Mouse (Mus musculus): Measurements from ENCODE around the gene Nav3. TPM values are rescaled to one million over a fixed set of nuclear protein-coding genes. Genes with fewer than 3 reads are reported as not detected.

Nav3 gene
- polyA plus RNA-seq, 1 experiment from 2014 or later: 10.7 TPM

GRCm38 (mm10) chr10:110283879-110284278 is 172.1 kb downstream of the Nav3 start:
- Histone ChIP-seq H3K27ac (replicated peaks; ENCODE audit: low read depth, low read length) (no peak overlapping the region), H3K4me1 (ENCODE audit: control insufficient read depth, insufficient read depth, low read length) (no peaks in the 10 kb centered on the region), H3K9ac (ENCODE audit: low read depth, low read length) (no peak overlapping the region), H3K4me3 (ENCODE audit: low read depth, low read length) (no peak overlapping the region), H3K4me2 (ENCODE audit: low read depth, low read length) (no peak overlapping the region), H3K36me3 (ENCODE audit: control insufficient read depth, insufficient read depth, low read length) (no peaks in the 10 kb centered on the region), H3K27me3 (replicated peaks; ENCODE audit: control insufficient read depth, insufficient read depth, low read length) (no peaks in the 10 kb centered on the region), H3K9me3 (ENCODE audit: control insufficient read depth, low read length) (no peaks in the 10 kb centered on the region)
- WGBS: 63% methylated on average over 3 of the region's 3 CpGs
- no peak for DNase-seq (ENCODE audit: low spot score)
- ATAC-seq (ENCODE audit: low read depth): no peak

GRCm38 (mm10) chr10:110272818-110273217 is 183.2 kb downstream of the Nav3 start:
- Histone ChIP-seq H3K9me3 (ENCODE audit: control insufficient read depth, low read length) (no peaks in the 10 kb centered on the region), H3K4me3 (ENCODE audit: low read depth, low read length) (no peak overlapping the region), H3K9ac (ENCODE audit: low read depth, low read length) (no peak overlapping the region), H3K27me3 (replicated peaks; ENCODE audit: control insufficient read depth, insufficient read depth, low read length) (no peaks in the 10 kb centered on the region), H3K27ac (replicated peaks; ENCODE audit: low read depth, low read length) (no peak overlapping the region), H3K4me2 (ENCODE audit: low read depth, low read length) (no peak overlapping the region), H3K4me1 (ENCODE audit: control insufficient read depth, insufficient read depth, low read length) (no peaks in the 10 kb centered on the region), H3K36me3 (ENCODE audit: control insufficient read depth, insufficient read depth, low read length) (no peaks in the 10 kb centered on the region)
- no peak for ATAC-seq (ENCODE audit: low read depth)
- no peak for DNase-seq (ENCODE audit: low spot score)
- WGBS: 85% methylated on average over 2 of the region's 2 CpGs

- WGBS: 76% methylated on average over 1 of the region's 1 CpGs
- DNase-seq (ENCODE audit: low spot score) (no peak), ATAC-seq (ENCODE audit: low read depth) (no peak)
- Histone ChIP-seq H3K27ac (replicated peaks; ENCODE audit: low read depth, low read length) (no peak overlapping the region), H3K4me2 (ENCODE audit: low read depth, low read length) (no peak overlapping the region), H3K36me3 (ENCODE audit: control insufficient read depth, insufficient read depth, low read length) (no peaks in the 10 kb centered on the region), H3K9me3 (ENCODE audit: control insufficient read depth, low read length) (no peaks in the 10 kb centered on the region), H3K27me3 (replicated peaks; ENCODE audit: control insufficient read depth, insufficient read depth, low read length) (no peaks in the 10 kb centered on the region), H3K9ac (ENCODE audit: low read depth, low read length) (no peak overlapping the region), H3K4me3 (ENCODE audit: low read depth, low read length) (no peak overlapping the region), H3K4me1 (ENCODE audit: control insufficient read depth, insufficient read depth, low read length) (no peaks in the 10 kb centered on the region)
These were observed 185.4 kb downstream of the Nav3 start for GRCm38 (mm10) chr10:110270561-110270960.

- no peak overlapping the region for H3K9ac ChIP-seq (ENCODE audit: low read depth, low read length)
- H3K4me3 ChIP-seq (ENCODE audit: low read depth, low read length): no peak overlapping the region
- no peak overlapping the region for H3K27ac ChIP-seq (replicated peaks; ENCODE audit: low read depth, low read length)
- ATAC-seq (ENCODE audit: low read depth): peak; percentile 57; the same call in 1 of the 2 replicates
- no peaks in the 10 kb centered on the region for H3K9me3 ChIP-seq (ENCODE audit: control insufficient read depth, low read length)
- H3K4me1 ChIP-seq (ENCODE audit: control insufficient read depth, insufficient read depth, low read length): no peaks in the 10 kb centered on the region
- DNase-seq (ENCODE audit: low spot score): peak; percentile 52
- no peak overlapping the region for H3K4me2 ChIP-seq (ENCODE audit: low read depth, low read length)
- H3K36me3 ChIP-seq (ENCODE audit: control insufficient read depth, insufficient read depth, low read length): no peaks in the 10 kb centered on the region
- 75% methylated on average over 3 of the region's 3 CpGs for WGBS
- H3K27me3 ChIP-seq (replicated peaks; ENCODE audit: control insufficient read depth, insufficient read depth, low read length): no peaks in the 10 kb centered on the region
These were observed 213.9 kb downstream of the Nav3 start for GRCm38 (mm10) chr10:110242128-110242561.

- DNase-seq (ENCODE audit: low spot score) (peak; percentile 20), ATAC-seq (ENCODE audit: low read depth) (no peak)
- no peak overlapping the region for H3K9ac ChIP-seq (ENCODE audit: low read depth, low read length)
- H3K4me1 ChIP-seq (ENCODE audit: control insufficient read depth, insufficient read depth, low read length): no peaks in the 10 kb centered on the region
- no peaks in the 10 kb centered on the region for H3K9me3 ChIP-seq (ENCODE audit: control insufficient read depth, low read length)
- no peak overlapping the region for H3K27ac ChIP-seq (replicated peaks; ENCODE audit: low read depth, low read length)
- no peaks in the 10 kb centered on the region for H3K27me3 ChIP-seq (replicated peaks; ENCODE audit: control insufficient read depth, insufficient read depth, low read length)
- no peak overlapping the region for H3K4me3 ChIP-seq (ENCODE audit: low read depth, low read length)
- no peaks in the 10 kb centered on the region for H3K36me3 ChIP-seq (ENCODE audit: control insufficient read depth, insufficient read depth, low read length)
- no peak overlapping the region for H3K4me2 ChIP-seq (ENCODE audit: low read depth, low read length)
- 60% methylated on average over 3 of the region's 3 CpGs for WGBS
These were observed 215.3 kb downstream of the Nav3 start for GRCm38 (mm10) chr10:110240667-110241066.

GRCm38 (mm10) chr10:110233307-110233930 is 222.6 kb downstream of the Nav3 start:
- no peaks in the 10 kb centered on the region for H3K27me3 ChIP-seq (replicated peaks; ENCODE audit: control insufficient read depth, insufficient read depth, low read length)
- H3K36me3 ChIP-seq (ENCODE audit: control insufficient read depth, insufficient read depth, low read length): no peaks in the 10 kb centered on the region
- H3K9ac ChIP-seq (ENCODE audit: low read depth, low read length): no peak overlapping the region
- no peak overlapping the region for H3K27ac ChIP-seq (replicated peaks; ENCODE audit: low read depth, low read length)
- no peak overlapping the region for H3K4me3 ChIP-seq (ENCODE audit: low read depth, low read length)
- H3K4me1 ChIP-seq (ENCODE audit: control insufficient read depth, insufficient read depth, low read length): peaks cover 6% of the 10 kb centered on the region; the same call in 1 of the 2 replicates
- WGBS: 49% methylated on average over 6 of the region's 6 CpGs
- no peak for ATAC-seq (ENCODE audit: low read depth)
- no peak overlapping the region for H3K4me2 ChIP-seq (ENCODE audit: low read depth, low read length)
- H3K9me3 ChIP-seq (ENCODE audit: control insufficient read depth, low read length): no peaks in the 10 kb centered on the region
- DNase-seq (ENCODE audit: low spot score): peak; percentile 9

GRCm38 (mm10) chr10:110206411-110206810 is 249.6 kb downstream of the Nav3 start:
- H3K4me3 ChIP-seq (ENCODE audit: low read depth, low read length): no peak overlapping the region
- H3K27ac ChIP-seq (replicated peaks; ENCODE audit: low read depth, low read length): no peak overlapping the region
- H3K4me2 ChIP-seq (ENCODE audit: low read depth, low read length): no peak overlapping the region
- H3K9ac ChIP-seq (ENCODE audit: low read depth, low read length): no peak overlapping the region
- DNase-seq (ENCODE audit: low spot score): no peak
- no peaks in the 10 kb centered on the region for H3K4me1 ChIP-seq (ENCODE audit: control insufficient read depth, insufficient read depth, low read length)
- no peaks in the 10 kb centered on the region for H3K36me3 ChIP-seq (ENCODE audit: control insufficient read depth, insufficient read depth, low read length)
- no peak for ATAC-seq (ENCODE audit: low read depth)
- H3K9me3 ChIP-seq (ENCODE audit: control insufficient read depth, low read length): no peaks in the 10 kb centered on the region
- 87% methylated on average over 5 of the region's 5 CpGs for WGBS
- no peaks in the 10 kb centered on the region for H3K27me3 ChIP-seq (replicated peaks; ENCODE audit: control insufficient read depth, insufficient read depth, low read length)

GRCm38 (mm10) chr10:110204121-110204697 is 251.8 kb downstream of the Nav3 start:
- no peaks in the 10 kb centered on the region for H3K4me1 ChIP-seq (ENCODE audit: control insufficient read depth, insufficient read depth, low read length)
- no peak overlapping the region for H3K27ac ChIP-seq (replicated peaks; ENCODE audit: low read depth, low read length)
- no peaks in the 10 kb centered on the region for H3K36me3 ChIP-seq (ENCODE audit: control insufficient read depth, insufficient read depth, low read length)
- H3K4me3 ChIP-seq (ENCODE audit: low read depth, low read length): no peak overlapping the region
- DNase-seq (ENCODE audit: low spot score) (no peak), ATAC-seq (ENCODE audit: low read depth) (no peak)
- no peak overlapping the region for H3K4me2 ChIP-seq (ENCODE audit: low read depth, low read length)
- H3K9me3 ChIP-seq (ENCODE audit: control insufficient read depth, low read length): no peaks in the 10 kb centered on the region
- H3K27me3 ChIP-seq (replicated peaks; ENCODE audit: control insufficient read depth, insufficient read depth, low read length): no peaks in the 10 kb centered on the region
- 77% methylated on average over 5 of the region's 5 CpGs for WGBS
- H3K9ac ChIP-seq (ENCODE audit: low read depth, low read length): no peak overlapping the region

GRCm38 (mm10) chr10:110192881-110193280 is 263.1 kb downstream of the Nav3 start:
- H3K4me2 ChIP-seq (ENCODE audit: low read depth, low read length): no peak overlapping the region
- no peaks in the 10 kb centered on the region for H3K9me3 ChIP-seq (ENCODE audit: control insufficient read depth, low read length)
- DNase-seq (ENCODE audit: low spot score): no peak
- H3K27me3 ChIP-seq (replicated peaks; ENCODE audit: control insufficient read depth, insufficient read depth, low read length): no peaks in the 10 kb centered on the region
- WGBS: 33% methylated on average over 4 of the region's 4 CpGs
- H3K4me3 ChIP-seq (ENCODE audit: low read depth, low read length): no peak overlapping the region
- no peaks in the 10 kb centered on the region for H3K36me3 ChIP-seq (ENCODE audit: control insufficient read depth, insufficient read depth, low read length)
- ATAC-seq (ENCODE audit: low read depth): no peak
- no peak overlapping the region for H3K27ac ChIP-seq (replicated peaks; ENCODE audit: low read depth, low read length)
- H3K9ac ChIP-seq (ENCODE audit: low read depth, low read length): no peak overlapping the region
- H3K4me1 ChIP-seq (ENCODE audit: control insufficient read depth, insufficient read depth, low read length): peaks cover 7% of the 10 kb centered on the region; the same call in 1 of the 2 replicates

All from embryonic facial prominence, embryonic 14.5 days (tissue).